Mouse (Mus musculus): ENCODE results near the gene Mta2.
A peak's percentile ranks its signal among the peaks of the same experiment; 100 is the strongest.
"Not testable (repeated sequence)": the region's sequence is repeated elsewhere in the genome, so short reads cannot be mapped to it uniquely, and the experiment has no call there.

Mta2 gene

GRCm38 (mm10) chr19:8967893-8968292, 26.2 kb downstream of the Mta2 start:
- DNase-seq = peak; percentile 39

- DNase-seq = not testable (repeated sequence)
Measured at GRCm38 (mm10) chr19:8972491-8972890, 30.8 kb downstream of the Mta2 start.

- no peak for DNase-seq
Measured at GRCm38 (mm10) chr19:8974638-8975037, 33.0 kb downstream of the Mta2 start.

GRCm38 (mm10) chr19:8975491-8975890, 33.8 kb downstream of the Mta2 start:
- no peak for DNase-seq

GRCm38 (mm10) chr19:8976535-8976934, 34.9 kb downstream of the Mta2 start:
- DNase-seq = peak; percentile 45

GRCm38 (mm10) chr19:8980771-8981170, 39.1 kb downstream of the Mta2 start:
- no peak for DNase-seq

GRCm38 (mm10) chr19:8981450-8982168, 39.9 kb downstream of the Mta2 start:
- no peak for DNase-seq

- no peak for DNase-seq
Measured at GRCm38 (mm10) chr19:8982303-8983149, 40.9 kb downstream of the Mta2 start.

- no peak for DNase-seq
Measured at GRCm38 (mm10) chr19:8983150-8983650, 41.5 kb downstream of the Mta2 start.

GRCm38 (mm10) chr19:8984255-8984868, 42.7 kb downstream of the Mta2 start:
- no peak for DNase-seq

- no peak for DNase-seq
Measured at GRCm38 (mm10) chr19:8985891-8986290, 44.2 kb downstream of the Mta2 start.

- DNase-seq = no peak
Measured at GRCm38 (mm10) chr19:8987816-8988215, 46.1 kb downstream of the Mta2 start.

GRCm38 (mm10) chr19:8988346-8989065, 46.8 kb downstream of the Mta2 start:
- DNase-seq = no peak

- no peak for DNase-seq
Measured at GRCm38 (mm10) chr19:8989066-8989566, 47.4 kb downstream of the Mta2 start, which contains the start of gene Ahnak. Gene Ahnak, plus strand, starts transcription at chr19:8989284.

GRCm38 (mm10) chr19:8989567-8990431, 48.1 kb downstream of the Mta2 start:
- DNase-seq = no peak

GRCm38 (mm10) chr19:8990432-8991102, 48.9 kb downstream of the Mta2 start:
- no peak for DNase-seq

GRCm38 (mm10) chr19:8991245-8991870, 49.7 kb downstream of the Mta2 start:
- DNase-seq = no peak

GRCm38 (mm10) chr19:8991871-8992735, 50.4 kb downstream of the Mta2 start:
- DNase-seq = no peak

All from cerebellum, adult 9-11 months (tissue).